Mouse (Mus musculus) kidney, adult 9 months (tissue): ENCODE measurements at regions not wholly inside any gene's neighbourhood (a gene's known extent, or its start where the extent isn't known, plus 50 kb on each side); places are given as distances from the start of the nearest gene placed in this dataset.
"Not testable (repeated sequence)": the region's sequence is repeated elsewhere in the genome, so short reads cannot be mapped to it uniquely, and the experiment has no call there.

Experiments
- DNase-seq: peaks from one replicate; pipeline ENCODE4 v3.0.0; 2022

GRCm38 (mm10) chr1:98665584-98665983, 244.7 kb downstream of the Slco6d1 start:
- no peak for DNase-seq

- DNase-seq, result not testable (repeated sequence)
These were observed 246.5 kb downstream of the Slco6d1 start for GRCm38 (mm10) chr1:98667426-98667825.

GRCm38 (mm10) chr1:98667887-98668286, 247.0 kb downstream of the Slco6d1 start:
- DNase-seq, result no peak

GRCm38 (mm10) chr1:98668595-98668994, 247.7 kb downstream of the Slco6d1 start:
- DNase-seq, result no peak

GRCm38 (mm10) chr1:98678686-98679085, 257.8 kb downstream of the Slco6d1 start:
- DNase-seq, result no peak

- no peak for DNase-seq
These were observed 292.9 kb downstream of the Slco6d1 start for GRCm38 (mm10) chr1:98713809-98714208.

- no peak for DNase-seq
These were observed 293.4 kb downstream of the Slco6d1 start for GRCm38 (mm10) chr1:98714307-98714706.

GRCm38 (mm10) chr1:98720595-98720994, 299.7 kb downstream of the Slco6d1 start:
- no peak for DNase-seq

- no peak for DNase-seq
These were observed 306.6 kb downstream of the Slco6d1 start for GRCm38 (mm10) chr1:98727354-98728015.

GRCm38 (mm10) chr1:98748886-98749285, 328.0 kb downstream of the Slco6d1 start:
- DNase-seq, result peak; percentile 1

- no peak for DNase-seq
These were observed 367.6 kb downstream of the Slco6d1 start for GRCm38 (mm10) chr1:98788528-98788927.

- DNase-seq, result no peak
These were observed 372.4 kb downstream of the Slco6d1 start for GRCm38 (mm10) chr1:98793320-98793719.

GRCm38 (mm10) chr1:98812543-98812942, 391.6 kb downstream of the Slco6d1 start:
- DNase-seq, result no peak

- no peak for DNase-seq
These were observed 393.1 kb downstream of the Slco6d1 start for GRCm38 (mm10) chr1:98813990-98814389.

GRCm38 (mm10) chr1:98818076-98818475, 397.2 kb downstream of the Slco6d1 start:
- no peak for DNase-seq

GRCm38 (mm10) chr1:98860236-98860635, 439.3 kb downstream of the Slco6d1 start:
- no peak for DNase-seq

GRCm38 (mm10) chr1:98906260-98906659, 485.3 kb downstream of the Slco6d1 start:
- DNase-seq, result no peak

GRCm38 (mm10) chr1:98923043-98923442, 502.1 kb downstream of the Slco6d1 start:
- DNase-seq, result no peak

- no peak for DNase-seq
These were observed 504.0 kb downstream of the Slco6d1 start for GRCm38 (mm10) chr1:98924933-98925332.

GRCm38 (mm10) chr1:98930926-98931325, 510.0 kb downstream of the Slco6d1 start:
- no peak for DNase-seq

- DNase-seq, result no peak
These were observed 511.3 kb downstream of the Slco6d1 start for GRCm38 (mm10) chr1:98932239-98932638.

- DNase-seq, result peak; percentile 54
These were observed 556.8 kb downstream of the Slco6d1 start for GRCm38 (mm10) chr1:98977686-98978085.
